Mouse (Mus musculus): ENCODE data around the gene Slc6a11.

Slc6a11 gene

DNA sequence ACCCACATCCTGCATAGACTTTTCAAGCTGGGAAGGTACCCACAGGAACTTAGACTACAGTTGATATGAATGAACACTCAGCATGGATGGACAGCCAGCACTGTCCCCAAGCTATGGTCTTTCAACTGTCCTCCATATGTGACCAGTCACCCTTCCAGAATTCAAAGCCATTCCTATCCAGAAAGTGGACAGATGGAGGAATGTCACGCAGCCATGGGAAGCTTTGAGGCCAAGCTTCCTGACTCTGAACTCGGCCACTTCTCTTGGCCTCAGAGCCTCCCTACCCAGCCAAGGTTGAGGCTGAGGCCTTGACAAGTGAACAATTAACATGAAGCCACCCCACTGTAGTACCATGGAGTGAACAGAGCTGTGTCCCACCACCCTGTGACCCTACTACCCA lies 138.5 kb downstream of the Slc6a11 start:
- peak; percentile 47 for DNase-seq

DNA sequence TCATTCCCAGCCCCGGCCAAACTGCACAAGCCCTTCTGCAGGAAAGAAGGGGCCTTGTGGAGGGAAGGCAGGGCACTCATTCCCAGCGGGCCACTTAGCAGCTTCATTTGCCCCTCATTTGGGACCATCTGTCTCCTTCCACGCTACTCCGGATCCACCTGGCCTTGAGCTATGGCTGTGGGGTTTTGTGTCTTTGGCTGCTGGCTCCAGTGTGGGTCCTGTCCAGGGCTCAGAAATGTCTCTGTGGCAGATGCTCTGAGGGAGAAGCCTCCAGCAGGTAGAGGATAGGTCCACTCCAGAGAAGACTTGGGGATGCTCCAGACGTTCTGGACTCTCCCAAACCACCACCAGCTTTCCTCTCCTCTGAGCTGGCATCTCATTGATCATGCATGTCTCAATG lies 139.8 kb downstream of the Slc6a11 start:
- no peak for DNase-seq

DNA sequence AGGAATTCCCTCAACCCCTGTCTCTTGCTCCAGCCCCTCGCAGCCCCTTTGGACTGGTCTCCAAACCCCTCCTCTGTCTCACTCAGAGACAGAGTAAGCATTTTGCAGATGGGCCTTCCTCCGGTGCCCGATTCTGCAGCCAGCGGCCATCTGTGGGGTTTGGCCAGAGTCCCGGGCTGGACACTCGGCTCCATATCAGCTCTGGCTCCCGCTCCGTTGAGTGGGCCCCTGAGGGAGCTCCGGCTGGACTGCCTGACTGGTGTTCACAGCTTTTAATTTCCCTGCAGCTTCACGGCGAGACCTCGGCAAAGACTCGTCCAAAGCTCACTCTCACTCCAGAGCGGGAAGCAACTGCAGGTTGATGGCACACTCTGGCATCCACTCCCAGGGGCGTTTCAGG lies 141.2 kb downstream of the Slc6a11 start:
- DNase-seq, result peak; percentile 78

DNA sequence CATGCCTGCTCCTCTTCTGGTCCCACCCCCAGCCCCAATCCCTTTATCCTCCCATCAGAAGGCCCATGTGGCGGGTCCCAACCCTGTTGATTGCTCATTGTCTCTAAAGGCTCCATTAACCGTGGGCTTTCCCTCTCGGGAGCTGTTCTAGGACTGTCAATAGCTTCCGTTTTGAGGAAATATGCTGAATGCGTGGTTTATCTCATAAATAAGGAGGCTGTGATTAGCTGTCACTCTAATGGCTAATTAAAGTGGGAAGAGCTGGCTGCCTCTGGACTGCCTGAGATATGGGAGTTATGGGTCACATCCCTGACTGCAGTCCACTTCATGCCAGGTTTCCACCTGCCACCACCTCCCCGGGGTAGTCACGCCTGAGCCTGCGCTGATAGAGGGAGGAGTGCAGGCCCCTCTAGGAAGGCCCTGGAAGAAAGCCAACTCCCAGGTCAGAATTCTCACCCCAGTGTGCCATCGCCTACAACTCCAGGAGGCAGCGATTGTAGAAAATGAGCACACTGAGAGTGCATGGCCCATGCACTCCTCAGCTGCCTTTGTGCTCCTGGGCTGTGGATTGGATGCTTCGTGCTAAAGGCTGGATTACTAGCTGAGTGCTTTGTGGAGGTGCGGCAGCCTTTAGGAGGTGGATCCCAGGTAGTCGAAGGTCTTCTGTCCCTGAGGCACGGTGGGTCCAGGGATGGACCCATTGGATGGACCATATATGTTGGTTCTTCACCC lies 143.1 kb downstream of the Slc6a11 start:
- DNase-seq, result no peak

DNA sequence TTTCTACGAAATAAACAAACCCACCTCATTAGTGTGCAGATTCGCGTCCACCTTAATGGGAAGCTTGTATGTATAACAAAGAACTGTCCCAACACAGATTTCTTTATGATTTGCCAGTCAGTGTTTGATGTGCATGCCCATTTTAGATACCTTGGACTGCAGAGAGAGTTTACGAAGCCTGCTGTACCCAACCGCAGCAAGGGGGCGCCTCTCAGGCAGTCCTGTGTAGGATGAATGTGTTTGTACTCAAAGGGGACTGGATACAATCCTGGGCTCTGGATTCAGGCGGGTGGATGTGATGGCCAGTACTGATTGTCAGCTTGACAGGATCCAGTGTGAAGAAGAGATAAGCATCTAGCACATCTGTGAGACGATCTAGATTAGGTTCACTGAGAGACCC lies 144.8 kb downstream of the Slc6a11 start:
- DNase-seq, result no peak

DNA sequence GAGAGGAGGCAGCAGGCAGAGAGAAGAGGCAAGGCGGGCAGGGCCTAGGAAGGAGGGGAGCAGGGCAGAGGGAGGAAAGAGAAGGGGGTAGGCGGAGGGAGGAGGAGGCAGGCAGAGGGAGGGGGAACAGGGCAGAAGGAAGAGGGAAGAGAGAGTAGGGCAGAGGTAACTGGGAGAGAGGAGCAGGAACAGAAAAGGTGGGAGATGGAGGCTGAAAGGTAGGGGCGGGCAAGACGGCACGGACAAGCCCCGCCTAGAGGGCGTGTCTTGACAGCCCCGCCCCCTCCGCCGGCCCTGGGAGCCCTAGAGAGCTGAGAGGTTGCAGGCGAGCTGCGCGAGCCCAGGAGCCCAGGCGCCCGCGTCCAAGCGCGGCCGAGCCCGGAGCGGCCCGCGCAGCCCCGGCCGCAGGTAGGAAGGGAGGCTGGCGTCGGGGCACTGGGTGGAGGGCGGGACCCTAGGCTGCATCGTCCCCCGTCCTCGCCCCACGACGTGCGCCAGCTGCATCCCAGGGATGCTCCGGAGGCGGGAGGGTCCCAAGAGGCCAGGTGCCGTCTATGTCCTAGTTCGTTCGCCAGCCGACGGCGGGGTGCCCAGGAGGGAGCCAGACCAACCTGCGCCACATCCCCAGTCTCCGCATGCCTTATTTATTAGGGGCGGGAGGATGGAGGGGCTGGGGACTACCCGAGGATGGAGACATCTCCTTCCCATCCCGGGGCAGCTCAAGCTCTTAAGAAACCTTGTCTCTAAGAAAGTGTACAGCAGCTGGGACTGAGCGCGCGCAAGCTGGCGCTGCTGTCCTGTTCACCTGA lies 151.6 kb downstream of the Slc6a11 start, which contains the start of gene Slc6a1:
Slc6a1 (plus strand) TSS at position 167 of the 809 bp plus-strand sequence.
- DNase-seq, result peak; percentile 50

DNA sequence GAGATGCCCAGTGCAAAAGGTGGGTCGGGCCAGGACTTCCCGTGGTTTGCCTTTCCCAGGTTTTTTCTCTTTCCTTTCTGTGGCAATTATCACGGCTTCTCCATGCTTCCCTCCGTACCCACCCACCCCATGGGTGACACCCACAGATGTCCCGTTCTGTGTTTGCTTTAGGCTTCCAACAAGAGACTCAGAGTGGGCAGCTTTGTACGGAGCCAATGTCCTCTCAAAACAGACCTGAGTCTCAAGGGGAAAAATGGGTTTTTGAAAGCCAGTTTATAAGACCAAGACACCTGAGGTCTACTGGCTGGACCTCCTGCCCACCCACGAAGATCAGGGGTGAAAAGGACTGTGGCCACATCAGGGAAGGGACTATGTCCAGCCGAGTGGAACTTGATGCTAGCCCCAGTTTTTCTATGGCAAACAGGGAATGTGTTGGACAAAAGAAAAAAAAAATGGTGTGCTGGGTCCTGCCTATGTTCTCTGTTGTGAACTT lies 152.3 kb downstream of the Slc6a11 start:
- no peak for DNase-seq

DNA sequence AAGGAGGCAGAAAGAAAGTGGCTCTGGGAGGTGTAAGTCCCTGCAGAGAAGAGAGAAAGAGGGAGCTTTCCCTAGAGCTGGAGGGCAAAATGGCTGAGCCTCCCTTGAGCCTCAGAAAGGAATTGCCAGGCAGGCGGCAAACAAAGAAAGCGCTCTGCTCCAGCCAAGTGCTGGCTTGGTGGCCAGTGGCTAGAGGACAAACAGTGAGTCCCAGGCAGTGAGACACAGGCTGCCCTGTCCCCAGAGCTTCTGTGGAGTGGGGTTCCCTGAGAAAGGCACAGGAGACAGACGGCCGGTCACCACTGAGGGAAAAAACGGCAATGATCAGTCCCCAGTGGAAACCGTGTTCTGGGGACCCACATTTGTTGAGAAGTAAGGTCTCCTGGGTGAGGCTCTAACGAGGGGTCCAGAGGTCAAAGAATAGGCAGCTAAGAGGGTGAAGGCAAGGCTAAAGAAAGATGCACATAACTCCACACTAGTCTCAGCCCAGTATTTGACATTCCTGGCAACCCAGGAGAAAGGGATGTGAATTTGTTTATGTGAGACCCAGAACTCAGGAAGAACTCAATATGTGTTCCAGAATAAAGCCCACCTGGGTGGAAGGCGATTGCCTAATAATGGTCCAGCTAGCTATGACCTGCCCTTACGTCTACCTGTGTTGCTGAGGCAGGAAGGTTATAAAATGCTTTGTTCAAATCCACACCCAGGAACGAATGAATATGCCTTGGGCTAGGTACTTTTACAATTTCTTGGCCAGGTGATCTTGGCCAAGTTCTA lies 153.1 kb downstream of the Slc6a11 start:
- peak; percentile 38 for DNase-seq

DNA sequence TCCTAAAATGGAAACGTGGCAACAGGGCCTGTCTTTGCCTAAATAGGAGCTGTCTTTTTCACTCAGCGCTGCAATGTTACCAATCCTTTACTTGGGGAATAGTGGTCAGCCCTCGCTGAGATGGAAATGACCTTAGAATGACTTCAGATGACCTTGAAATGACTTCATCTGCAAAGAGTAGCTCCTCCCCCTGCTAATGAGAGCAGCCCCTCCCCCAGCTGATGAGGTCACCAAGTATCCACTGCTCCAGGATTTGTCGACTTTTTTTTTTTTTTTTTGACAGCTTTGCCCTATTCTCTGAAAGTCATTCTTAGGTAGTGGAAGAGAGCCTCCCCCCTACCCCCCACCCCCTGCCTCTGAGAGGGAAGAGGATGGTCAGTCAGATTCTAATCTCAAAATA lies 154.4 kb downstream of the Slc6a11 start:
- DNase-seq, result no peak

DNA sequence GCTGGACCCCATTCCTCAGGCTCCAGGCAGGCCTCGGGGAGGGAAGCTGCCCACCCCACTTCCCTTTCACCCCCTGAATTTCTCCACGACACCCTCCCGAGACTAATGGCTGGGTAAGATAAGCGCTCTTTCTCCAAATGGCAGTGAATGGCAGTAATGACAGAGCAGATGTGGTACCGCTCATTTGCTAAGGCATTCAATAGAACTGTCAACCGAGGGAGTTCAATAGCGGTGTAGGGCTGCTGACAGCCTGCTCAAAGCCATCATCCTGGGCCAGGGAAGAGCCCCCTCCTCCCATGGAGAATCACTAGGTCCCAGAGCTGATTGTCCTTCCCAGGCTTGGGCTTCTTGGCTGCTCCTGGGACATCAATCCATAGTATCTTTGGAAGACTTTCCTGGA lies 158.1 kb downstream of the Slc6a11 start:
- no peak for DNase-seq

DNA sequence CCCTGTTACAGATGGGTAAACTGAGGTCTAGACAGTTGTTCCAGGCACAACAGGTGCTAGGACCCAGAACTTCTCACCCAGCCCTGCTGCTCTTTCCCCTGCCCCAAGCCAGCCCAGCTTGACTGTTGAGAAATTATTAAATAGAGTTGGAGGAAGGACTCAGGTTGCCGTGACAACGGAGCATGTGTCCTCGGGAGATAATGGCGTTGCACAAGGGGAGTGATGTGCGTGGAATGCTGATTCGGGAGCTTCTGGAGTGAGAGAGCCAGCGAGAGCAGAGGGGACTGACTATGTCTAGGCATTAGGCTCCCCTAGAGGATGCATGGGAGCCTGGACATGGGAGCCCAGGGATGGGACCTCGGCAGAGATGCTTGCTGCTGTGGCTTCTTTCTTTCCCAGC lies 159.1 kb downstream of the Slc6a11 start:
- peak; percentile 42 for DNase-seq

DNA sequence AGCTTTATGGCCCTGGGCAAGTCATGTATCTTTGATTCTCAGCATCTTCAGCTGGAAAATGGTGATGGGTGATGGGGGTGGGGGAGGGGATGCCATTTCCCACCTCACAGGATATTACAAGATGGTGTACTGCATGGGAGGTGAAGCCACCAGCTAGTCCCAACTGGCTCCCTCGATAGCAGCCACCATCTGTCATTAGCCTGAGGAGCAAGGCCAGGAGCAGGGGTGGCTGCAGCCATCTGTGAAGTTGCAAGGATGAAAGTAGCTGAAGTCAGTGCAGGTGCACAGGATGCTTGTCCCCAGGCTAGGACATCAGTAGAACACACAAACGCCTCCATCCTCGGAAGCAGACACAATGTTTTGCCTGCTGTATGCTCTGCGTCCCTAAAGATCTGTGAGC lies 159.9 kb downstream of the Slc6a11 start:
- peak; percentile 45 for DNase-seq

DNA sequence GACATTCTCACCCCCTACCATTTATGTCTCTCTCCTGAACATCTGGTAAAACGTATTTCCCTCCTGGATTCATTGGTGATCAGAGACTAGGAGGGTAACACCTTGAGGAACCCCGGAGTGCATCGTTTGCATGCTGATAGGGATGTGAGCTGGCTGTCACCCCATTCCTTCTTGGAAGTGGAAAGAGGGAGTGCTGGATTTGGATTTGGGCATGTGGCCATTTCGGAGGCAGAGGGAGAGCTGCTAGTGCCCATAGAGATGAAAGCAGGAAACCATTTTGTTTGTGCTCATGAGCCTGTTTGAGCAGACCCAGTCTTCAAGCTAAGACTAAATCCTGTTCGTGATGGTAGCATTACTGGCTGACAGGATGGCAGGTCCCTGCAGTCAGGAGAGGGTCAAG lies 160.4 kb downstream of the Slc6a11 start:
- no peak for DNase-seq

DNA sequence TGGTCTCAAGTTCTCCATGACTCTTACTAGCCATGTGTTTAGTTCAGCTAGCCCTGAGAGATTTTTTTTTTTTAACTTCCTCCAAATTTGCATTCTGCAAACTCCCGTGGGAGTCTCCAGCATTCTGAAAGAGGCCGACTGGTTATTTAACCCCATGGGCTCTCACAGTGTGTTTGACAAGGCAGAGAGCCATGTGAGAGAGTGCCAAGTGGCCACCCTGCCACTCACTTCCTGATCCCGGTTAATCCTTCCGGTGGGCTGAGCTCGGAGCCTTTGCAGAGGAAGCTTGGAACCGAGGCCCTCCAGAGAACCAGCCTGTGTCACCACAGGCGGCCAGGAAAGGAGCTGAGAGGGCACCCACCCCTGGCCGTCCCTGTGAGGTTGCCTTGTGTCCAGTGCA lies 162.5 kb downstream of the Slc6a11 start:
- DNase-seq, result no peak

DNA sequence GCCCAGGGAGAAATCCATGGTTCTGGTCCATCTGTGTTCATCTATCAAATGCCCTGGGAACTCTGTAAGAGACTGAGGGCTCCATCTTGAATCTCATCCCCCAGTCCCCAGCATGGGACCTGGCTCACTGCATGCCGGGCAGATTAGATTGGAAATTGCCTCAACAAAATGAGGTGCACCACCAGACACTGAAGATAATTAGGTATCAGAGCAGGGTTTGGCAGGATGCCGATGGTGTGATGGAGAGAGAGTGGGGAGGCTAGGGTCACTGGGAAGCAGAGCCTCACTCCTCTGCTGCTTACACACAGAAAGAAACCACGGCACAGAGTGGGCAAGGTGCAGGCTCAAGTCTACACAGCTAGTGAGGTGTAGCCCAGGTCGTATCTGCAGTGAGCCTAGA lies 164.0 kb downstream of the Slc6a11 start:
- DNase-seq, result no peak

DNA sequence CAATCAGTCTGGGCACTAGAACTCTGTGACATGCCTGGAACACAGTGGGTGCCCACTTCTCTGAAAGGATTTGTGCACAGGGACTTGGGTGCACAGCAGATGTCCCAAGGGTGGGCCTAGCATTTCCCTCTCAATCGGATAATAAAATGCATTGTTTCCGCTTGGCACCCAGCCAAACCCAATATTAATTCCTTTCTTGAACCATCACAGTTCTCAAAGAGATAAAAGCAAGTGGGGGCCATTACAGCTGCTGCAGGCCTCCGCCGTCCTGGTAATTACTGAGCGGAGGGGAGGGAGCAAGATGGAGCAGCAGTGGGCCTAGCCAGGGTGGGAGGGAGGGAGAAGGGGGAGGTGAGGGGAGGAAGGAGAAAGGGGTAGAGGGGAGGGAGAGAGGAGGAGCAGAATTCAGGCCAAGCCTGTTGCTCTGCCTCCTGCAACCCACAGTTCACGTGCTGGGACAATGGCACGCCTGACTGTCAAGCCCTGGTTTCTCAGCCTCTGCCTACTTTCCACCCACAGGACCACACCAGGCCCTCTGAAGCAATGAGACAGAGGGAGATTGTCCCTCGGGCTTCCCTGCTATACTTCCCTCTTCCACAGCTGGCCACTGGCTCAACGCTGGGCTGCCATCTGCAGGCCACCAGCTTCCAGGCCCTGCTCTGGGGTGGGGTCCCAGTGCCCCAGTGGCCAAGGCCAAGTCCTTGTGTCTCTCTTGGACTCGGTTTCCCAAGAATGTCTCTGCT lies 166.4 kb downstream of the Slc6a11 start:
- no peak for DNase-seq
